Comparison of ENCODE assay signal across 9 mouse cellular contexts in the genomic region with DNA sequence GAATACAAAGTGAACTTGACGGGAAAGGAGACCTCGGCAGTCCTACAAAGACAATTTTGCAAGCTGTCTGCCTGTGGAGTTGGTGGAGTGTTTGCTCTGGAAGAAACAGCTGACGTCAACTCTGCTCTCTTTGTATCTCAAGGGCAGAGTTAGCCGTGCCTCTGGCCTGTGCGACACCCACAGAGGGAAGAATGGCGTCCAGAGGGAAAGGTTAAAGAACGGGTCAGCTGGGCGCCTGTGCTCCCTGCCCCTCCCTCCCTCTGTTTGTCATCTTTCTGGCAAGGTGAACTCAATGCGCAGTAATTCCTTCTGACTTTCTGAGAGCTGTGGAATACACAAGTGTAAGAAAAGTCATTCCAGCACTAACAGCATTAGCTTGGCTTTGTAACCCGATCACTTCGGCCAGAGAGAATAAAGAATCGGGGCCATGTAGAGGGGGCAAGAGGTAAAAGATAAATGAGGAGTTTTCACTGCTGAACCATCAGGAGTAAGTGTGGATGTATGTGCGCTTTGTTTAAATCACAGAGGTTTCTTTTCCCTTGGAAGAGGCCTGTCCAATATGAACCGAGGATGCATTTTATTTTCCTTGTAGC.
DNase-seq lines count a peak whose midpoint lies in the region; ATAC-seq lines count a peak whose summit lies in the region.
"Had no signal": no experiment of that assay in that cellular context is flagged by ENCODE, and none has a peak within 500 bp of the region (broad histone marks: within the 10 kb centered on the region; RNA-seq: fewer than 3 reads in every experiment).

No protein-coding gene starts in this region.

- H3K9me3 ChIP-seq in heart, embryonic 14.5 days (ENCODE audit: control insufficient read depth, low read length), result no peaks in the 10 kb centered on the region
- H3K9me3 ChIP-seq in hindbrain, embryonic 13.5 days, result no peaks in the 10 kb centered on the region
- no peaks in the 10 kb centered on the region for H3K9me3 ChIP-seq in midbrain, embryonic 12.5 days

- H3K4me1 ChIP-seq in heart, embryonic 14.5 days (ENCODE audit: control insufficient read depth in 2 of 2, insufficient read depth in 2 of 2, low read length in 2 of 2), result 0 out of 4 replicates have a peak, but pooled peaks cover 0 to 2% of the 10 kb centered on the region in 2 experiments
- 0 out of 2 replicates have a peak, but pooled peaks cover 6% of the 10 kb centered on the region for H3K4me1 ChIP-seq in hindbrain, embryonic 13.5 days (replicated peaks)
- H3K4me1 ChIP-seq in midbrain, embryonic 12.5 days, result peaks cover 6% of the 10 kb centered on the region; the same call in 1 of the 2 replicates
- H3K4me1 ChIP-seq: megakaryocyte, embryonic 14.5 days had no signal

- WGBS in heart, embryonic 14.5 days, result 37% methylated on average over 14 of the region's 14 CpGs
- 25% methylated on average over 14 of the region's 14 CpGs for WGBS in hindbrain, embryonic 13.5 days
- WGBS in midbrain, embryonic 12.5 days, result 27% methylated on average over 14 of the region's 14 CpGs

- DNase-seq in heart, postnatal 10 days, result no peak
- DNase-seq in adrenal gland, adult 2 months, result peak; percentile 49
- no peak for DNase-seq in ovary, adult 18-20 months (ENCODE audit: low spot score)
- no peak for DNase-seq in cerebellum, postnatal 14 days
- no peak for DNase-seq in left cerebral cortex, adult 9 months (ENCODE audit: low spot score in 2 of 2)

- intact Hi-C loops in heart, postnatal 10 days (cut with DNase I), result no loop called here

- no peaks in the 10 kb centered on the region for H3K36me3 ChIP-seq in heart, embryonic 14.5 days (ENCODE audit: control insufficient read depth, insufficient read depth, low read length)
- H3K36me3 ChIP-seq in hindbrain, embryonic 13.5 days, result no peaks in the 10 kb centered on the region
- no peaks in the 10 kb centered on the region for H3K36me3 ChIP-seq in midbrain, embryonic 12.5 days

- H3K27me3 ChIP-seq in heart, embryonic 14.5 days (ENCODE audit: control insufficient read depth, insufficient read depth, low read length), result no peaks in the 10 kb centered on the region
- H3K27me3 ChIP-seq in hindbrain, embryonic 13.5 days, result no peaks in the 10 kb centered on the region
- no peaks in the 10 kb centered on the region for H3K27me3 ChIP-seq in midbrain, embryonic 12.5 days
- H3K27me3 ChIP-seq: megakaryocyte, embryonic 14.5 days had no signal

- peak overlapping the region; percentile 19; the same call in 1 of the 2 replicates for H3K4me2 ChIP-seq in heart, embryonic 14.5 days (ENCODE audit: low read length)
- H3K4me2 ChIP-seq in hindbrain, embryonic 13.5 days, result 0 out of 2 replicates have a peak overlapping the region, but pooled peaks have one; percentile 18
- H3K4me2 ChIP-seq in midbrain, embryonic 12.5 days (replicated peaks), result 0 out of 2 replicates have a peak overlapping the region, but pooled peaks have one; percentile 2

- ATAC-seq in heart, embryonic 14.5 days (ENCODE audit: insufficient number of reproducible peaks, insufficient read depth, low FRiP score, low read depth), result no peak
- no peak for ATAC-seq in hindbrain, embryonic 13.5 days (ENCODE audit: low FRiP score)
- peak; percentile 44; the same call in 1 of the 2 replicates for ATAC-seq in midbrain, embryonic 12.5 days (ENCODE audit: low FRiP score, low read depth)

- no peak overlapping the region for H3K4me3 ChIP-seq in heart, embryonic 14.5 days (ENCODE audit: control insufficient read depth in 1 of 2, insufficient read depth in 1 of 2, low read depth in 1 of 2, low read length in 2 of 2)
- no peak overlapping the region for H3K4me3 ChIP-seq in hindbrain, embryonic 13.5 days
- no peak overlapping the region for H3K4me3 ChIP-seq in midbrain, embryonic 12.5 days
- H3K4me3 ChIP-seq: megakaryocyte, embryonic 14.5 days had no signal

- no peak overlapping the region for H3K9ac ChIP-seq in heart, embryonic 14.5 days (ENCODE audit: low read length)
- no peak overlapping the region for H3K9ac ChIP-seq in hindbrain, embryonic 13.5 days
- no peak overlapping the region for H3K9ac ChIP-seq in midbrain, embryonic 12.5 days (replicated peaks)

- no peak overlapping the region for H3K27ac ChIP-seq in heart, embryonic 14.5 days (replicated peaks in 1 of 2; ENCODE audit: control insufficient read depth in 1 of 2, insufficient read depth in 1 of 2, low read depth in 2 of 2, low read length in 2 of 2)
- H3K27ac ChIP-seq in hindbrain, embryonic 13.5 days, result no peak overlapping the region
- H3K27ac ChIP-seq in midbrain, embryonic 12.5 days (replicated peaks), result no peak overlapping the region
